Mouse (Mus musculus) limb, embryonic 11.5 days (tissue): ENCODE measurements around the gene Mapkapk3. TPM values are rescaled to one million over a fixed set of nuclear protein-coding genes. Genes with fewer than 3 reads are reported as not detected.

ENCODE experiments used
- ATAC-seq: fragments of 200-750 bp; cut with Nextera tagmentation; 2 replicates; pipeline ENCODE4 v1.8.0; 2017; ENCODE audit warnings: low read depth; ENCODE audit not compliant: insufficient number of reproducible peaks, low FRiP score, low TSS enrichment
- DNase-seq: peaks from one replicate; pipeline ENCODE4 v3.0.0-alpha.2; 2015; ENCODE audit warnings: low spot score
- H3K27ac ChIP-seq: fragments of 300-500 bp; sonication (generic); replicated peaks from 2 replicates; pipeline ENCODE4 v1.5.1; 2014; ENCODE audit warnings: low read depth, mild to moderate bottlenecking, low read length
- H3K27me3 ChIP-seq: fragments of 300-500 bp; sonication (generic); 2 replicates; pipeline ENCODE4 v1.6.1; 2014; ENCODE audit warnings: mild to moderate bottlenecking, low read length, mixed read lengths; ENCODE audit not compliant: control insufficient read depth, insufficient read depth
- H3K36me3 ChIP-seq: fragments of 300-500 bp; sonication (generic); 2 replicates; pipeline ENCODE4 v1.6.1; 2014; ENCODE audit warnings: mild to moderate bottlenecking, low read length, moderate library complexity, mixed read lengths; ENCODE audit not compliant: control insufficient read depth, insufficient read depth
- H3K4me1 ChIP-seq: fragments of 300-500 bp; sonication (generic); 2 replicates; pipeline ENCODE4 v1.6.1; 2014; ENCODE audit warnings: low read length, mixed read lengths; ENCODE audit not compliant: control insufficient read depth, insufficient read depth
- H3K4me2 ChIP-seq: fragments of 300-500 bp; sonication (generic); 2 replicates; pipeline ENCODE4 v1.6.1; 2014; ENCODE audit warnings: low read depth, mild to moderate bottlenecking, moderate library complexity; ENCODE audit not compliant: severe bottlenecking
- H3K4me3 ChIP-seq: fragments of 300-500 bp; sonication (generic); 2 replicates; pipeline ENCODE4 v1.5.1; 2014; ENCODE audit warnings: low read depth, low read length
- H3K9ac ChIP-seq: fragments of 300-500 bp; sonication (generic); 2 replicates; pipeline ENCODE4 v1.6.1; 2014; ENCODE audit warnings: mild to moderate bottlenecking, low read length
- H3K9me3 ChIP-seq: fragments of 300-500 bp; sonication (generic); 2 replicates; pipeline ENCODE4 v1.6.1; 2016; ENCODE audit warnings: low read length; ENCODE audit not compliant: control insufficient read depth
- WGBS: fragments of 180-500 bp; shearing (Covaris S2); extraction: QIAGEN DNeasy Blood & Tissue Kit; methylation state at CpG from one replicate; pipeline ENCODE4 v1.1.7; 2014; 5-methylcytosine and 5-hydroxymethylcytosine counted together
- polyA plus RNA-seq: library from polyadenylated mRNA; unstranded; fragments of >200 nt; fragmentation: Nextera tagmentation; extraction: Ambion mirVana; gene quantifications from 2 replicates; pipeline ENCODE4 v1.2.1, GENCODE M21; 2014

The Mapkapk3 gene
- polyA plus RNA-seq, 1 experiment from 2014 or later, result 4.9 TPM

DNA sequence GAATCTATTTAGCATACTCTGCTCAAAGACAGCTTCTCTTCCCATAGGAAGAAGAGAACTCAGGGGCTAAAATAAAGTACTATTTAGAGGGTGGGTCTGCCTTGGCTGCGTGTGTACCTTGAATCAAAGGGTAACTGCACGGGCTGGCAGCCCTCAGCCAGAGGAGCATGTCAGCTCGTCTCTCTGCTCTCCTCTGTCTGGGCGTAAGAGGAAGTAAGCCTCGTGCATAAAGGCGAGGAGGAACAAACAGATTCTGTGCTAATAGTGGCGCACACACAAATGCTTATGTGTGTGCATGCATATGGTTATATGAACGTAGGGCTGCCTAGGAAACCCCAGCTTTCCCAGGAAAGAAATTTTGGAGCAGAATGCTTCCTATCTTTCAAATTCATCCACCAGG, 28.8 kb downstream of the Mapkapk3 start:
- no peak overlapping the region for H3K27ac ChIP-seq
- H3K9ac ChIP-seq, result no peak overlapping the region
- no peaks in the 10 kb centered on the region for H3K9me3 ChIP-seq
- H3K36me3 ChIP-seq, result no peaks in the 10 kb centered on the region
- no peaks in the 10 kb centered on the region for H3K4me1 ChIP-seq
- WGBS, result 79% methylated on average over 8 of the region's 8 CpGs
- ATAC-seq (no peak), DNase-seq (no peak)
- no peaks in the 10 kb centered on the region for H3K27me3 ChIP-seq
- no peak overlapping the region for H3K4me2 ChIP-seq
- H3K4me3 ChIP-seq, result no peak overlapping the region

DNA sequence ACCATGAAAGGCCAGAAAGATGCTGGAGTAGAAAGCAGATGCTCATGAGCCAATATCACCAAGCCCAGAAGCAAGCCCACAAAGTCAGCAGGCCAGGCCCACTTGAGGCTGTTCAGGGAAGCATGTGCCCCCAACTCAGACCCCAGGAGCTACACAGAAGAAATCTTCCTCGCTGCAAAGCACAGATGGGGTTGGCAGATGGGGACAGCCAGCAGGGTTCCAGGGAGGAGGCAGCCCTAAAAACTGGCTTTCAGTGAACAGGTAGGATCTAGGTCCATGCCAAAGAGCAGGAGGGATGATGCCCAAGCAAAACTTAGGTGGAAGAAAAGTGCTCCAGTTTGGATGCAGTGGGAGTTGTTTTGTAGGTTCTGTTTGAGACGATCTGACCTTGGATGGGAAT, 29.2 kb downstream of the Mapkapk3 start:
- Histone ChIP-seq H3K27me3 (no peaks in the 10 kb centered on the region), H3K4me3 (no peak overlapping the region), H3K9me3 (no peaks in the 10 kb centered on the region), H3K4me1 (no peaks in the 10 kb centered on the region), H3K4me2 (no peak overlapping the region), H3K9ac (no peak overlapping the region), H3K36me3 (no peaks in the 10 kb centered on the region), H3K27ac (no peak overlapping the region)
- DNase-seq, result no peak
- no peak for ATAC-seq
- WGBS, result 77% methylated on average over 2 of the region's 2 CpGs

DNA sequence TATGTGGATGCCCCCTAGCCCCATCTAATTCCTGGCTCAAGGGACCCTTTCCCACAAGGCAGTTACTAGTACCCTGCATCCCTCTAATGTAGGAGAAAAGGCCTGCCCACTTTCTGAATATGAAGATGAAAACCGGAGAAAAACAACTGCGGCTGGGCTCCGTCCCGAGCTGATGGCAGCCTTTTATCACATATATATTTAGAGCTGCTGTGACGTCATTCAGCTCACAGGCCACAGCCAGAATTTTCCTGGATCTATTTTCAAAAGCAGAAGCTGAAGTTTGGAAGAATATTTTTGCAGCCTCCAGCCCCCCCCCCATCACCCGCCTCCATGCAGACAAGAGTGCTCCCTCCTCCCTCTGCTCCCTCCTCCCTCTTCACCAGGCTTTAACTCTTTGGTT, 30.1 kb downstream of the Mapkapk3 start:
- no peak for ATAC-seq
- Histone ChIP-seq H3K36me3 (no peaks in the 10 kb centered on the region), H3K4me1 (no peaks in the 10 kb centered on the region), H3K9me3 (no peaks in the 10 kb centered on the region), H3K9ac (no peak overlapping the region), H3K27ac (no peak overlapping the region), H3K4me3 (no peak overlapping the region), H3K27me3 (no peaks in the 10 kb centered on the region), H3K4me2 (no peak overlapping the region)
- 72% methylated on average over 6 of the region's 6 CpGs for WGBS
- DNase-seq, result no peak

DNA sequence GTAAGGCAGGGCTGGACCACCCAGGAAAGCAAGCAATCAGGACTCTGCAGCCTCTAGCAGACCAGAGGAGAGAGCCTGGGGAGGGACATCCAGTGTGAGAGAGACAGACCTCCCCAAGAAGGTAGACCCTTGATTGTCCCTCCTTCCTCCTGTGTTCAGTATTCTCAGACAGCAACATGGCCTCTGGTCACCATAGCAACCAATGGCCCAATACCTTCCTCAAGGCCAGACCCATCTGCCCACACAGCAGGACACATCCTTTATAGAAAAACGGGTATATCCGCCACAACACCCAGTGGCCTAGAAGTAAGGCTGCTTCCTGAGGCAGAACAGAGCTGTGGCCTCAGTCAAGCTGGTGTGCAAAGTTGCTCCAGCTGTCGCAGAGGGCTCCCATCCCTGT, 34.1 kb downstream of the Mapkapk3 start:
- WGBS, result 54% methylated on average over 3 of the region's 3 CpGs
- H3K9me3 ChIP-seq, result no peaks in the 10 kb centered on the region
- H3K4me1 ChIP-seq, result no peaks in the 10 kb centered on the region

DNA sequence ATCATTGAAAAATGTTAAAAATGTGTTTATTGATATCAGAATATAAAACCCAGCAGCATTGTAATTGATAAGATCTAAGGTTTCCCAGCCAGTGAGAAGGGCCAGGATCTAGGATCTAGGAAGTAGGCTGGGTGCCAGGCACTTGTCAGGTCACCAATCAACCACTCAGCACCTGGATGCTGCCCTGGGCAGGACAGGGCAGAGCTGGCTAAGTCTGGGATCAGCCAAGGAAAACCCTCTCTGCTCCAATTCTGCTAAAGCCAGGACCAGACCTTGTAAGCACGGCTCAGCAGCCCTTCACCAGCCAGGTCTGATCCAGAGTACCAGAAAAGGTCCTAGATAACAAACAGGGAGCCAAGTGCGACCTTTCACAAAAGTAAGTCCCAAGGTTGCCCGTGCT, 34.8 kb downstream of the Mapkapk3 start:
- DNase-seq (no peak), ATAC-seq (no peak)
- Histone ChIP-seq H3K27me3 (no peaks in the 10 kb centered on the region), H3K4me2 (no peak overlapping the region), H3K4me1 (no peaks in the 10 kb centered on the region), H3K4me3 (no peak overlapping the region), H3K9me3 (no peaks in the 10 kb centered on the region), H3K36me3 (no peaks in the 10 kb centered on the region), H3K27ac (no peak overlapping the region), H3K9ac (no peak overlapping the region)
- WGBS, result 81% methylated on average over 3 of the region's 3 CpGs

More for the DNA sequence above, 34.1 kb downstream of the Mapkapk3 start:
- no peak overlapping the region for H3K27ac ChIP-seq
- H3K4me2 ChIP-seq, result no peak overlapping the region
- ATAC-seq (no peak), DNase-seq (no peak)
- H3K36me3 ChIP-seq, result no peaks in the 10 kb centered on the region
- H3K9ac ChIP-seq, result no peak overlapping the region
- no peaks in the 10 kb centered on the region for H3K27me3 ChIP-seq
- H3K4me3 ChIP-seq, result no peak overlapping the region

DNA sequence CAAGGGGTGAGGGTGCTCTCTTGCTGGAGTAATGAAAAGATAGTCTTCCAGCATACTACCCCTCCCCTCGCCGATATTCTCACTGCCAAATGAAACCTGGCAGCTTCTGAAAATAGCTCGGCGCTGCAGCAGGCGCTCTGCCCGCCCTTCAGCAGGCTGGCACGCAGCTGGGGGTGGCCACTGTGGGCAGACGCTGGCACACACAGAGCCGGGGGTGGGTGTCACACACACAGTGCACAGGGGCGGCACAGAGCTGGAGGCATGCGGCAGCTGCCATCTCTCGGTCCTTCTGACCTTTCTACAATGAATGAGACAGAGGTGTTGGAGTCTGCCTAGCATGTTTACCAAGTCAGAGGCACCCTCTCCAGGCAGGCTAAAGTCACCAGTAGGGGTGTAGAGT, 35.2 kb downstream of the Mapkapk3 start:
- ATAC-seq, result no peak

DNA sequence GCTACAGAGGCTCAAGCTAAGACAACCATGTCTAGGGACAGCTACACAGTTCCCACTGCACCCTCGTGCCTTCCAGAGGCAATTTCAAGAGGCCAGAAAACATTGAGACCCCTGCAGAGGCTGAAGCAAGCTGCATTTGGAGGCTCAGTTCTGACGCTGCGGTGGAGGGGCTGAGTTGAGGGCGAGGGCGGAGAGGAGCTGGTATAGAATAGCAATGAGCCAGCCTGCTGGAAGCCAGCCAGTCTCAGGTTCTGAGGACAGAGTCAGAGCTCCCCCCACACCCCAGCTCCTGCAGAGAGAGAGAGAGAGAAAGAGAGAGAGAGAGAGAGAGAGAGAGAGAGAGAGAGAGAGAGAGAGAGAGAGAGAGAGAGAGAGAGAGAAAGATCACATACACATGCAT, 37.5 kb downstream of the Mapkapk3 start:
- H3K4me3 ChIP-seq, result no peak overlapping the region
- H3K27ac ChIP-seq, result no peak overlapping the region
- 26% methylated on average over 5 of the region's 5 CpGs for WGBS
- H3K36me3 ChIP-seq, result no peaks in the 10 kb centered on the region
- no peaks in the 10 kb centered on the region for H3K4me1 ChIP-seq
- no peak overlapping the region for H3K9ac ChIP-seq
- H3K4me2 ChIP-seq, result no peak overlapping the region
- ATAC-seq (no peak), DNase-seq (no peak)
- H3K9me3 ChIP-seq, result no peaks in the 10 kb centered on the region
- H3K27me3 ChIP-seq, result no peaks in the 10 kb centered on the region

More for the DNA sequence above, 35.2 kb downstream of the Mapkapk3 start:
- 79% methylated on average over 12 of the region's 12 CpGs for WGBS
- H3K4me2 ChIP-seq, result no peak overlapping the region
- H3K36me3 ChIP-seq, result no peaks in the 10 kb centered on the region
- H3K9me3 ChIP-seq, result no peaks in the 10 kb centered on the region
- H3K9ac ChIP-seq, result no peak overlapping the region
- H3K27ac ChIP-seq, result no peak overlapping the region
- no peaks in the 10 kb centered on the region for H3K4me1 ChIP-seq
- DNase-seq, result no peak
- H3K27me3 ChIP-seq, result no peaks in the 10 kb centered on the region
- H3K4me3 ChIP-seq, result no peak overlapping the region

DNA sequence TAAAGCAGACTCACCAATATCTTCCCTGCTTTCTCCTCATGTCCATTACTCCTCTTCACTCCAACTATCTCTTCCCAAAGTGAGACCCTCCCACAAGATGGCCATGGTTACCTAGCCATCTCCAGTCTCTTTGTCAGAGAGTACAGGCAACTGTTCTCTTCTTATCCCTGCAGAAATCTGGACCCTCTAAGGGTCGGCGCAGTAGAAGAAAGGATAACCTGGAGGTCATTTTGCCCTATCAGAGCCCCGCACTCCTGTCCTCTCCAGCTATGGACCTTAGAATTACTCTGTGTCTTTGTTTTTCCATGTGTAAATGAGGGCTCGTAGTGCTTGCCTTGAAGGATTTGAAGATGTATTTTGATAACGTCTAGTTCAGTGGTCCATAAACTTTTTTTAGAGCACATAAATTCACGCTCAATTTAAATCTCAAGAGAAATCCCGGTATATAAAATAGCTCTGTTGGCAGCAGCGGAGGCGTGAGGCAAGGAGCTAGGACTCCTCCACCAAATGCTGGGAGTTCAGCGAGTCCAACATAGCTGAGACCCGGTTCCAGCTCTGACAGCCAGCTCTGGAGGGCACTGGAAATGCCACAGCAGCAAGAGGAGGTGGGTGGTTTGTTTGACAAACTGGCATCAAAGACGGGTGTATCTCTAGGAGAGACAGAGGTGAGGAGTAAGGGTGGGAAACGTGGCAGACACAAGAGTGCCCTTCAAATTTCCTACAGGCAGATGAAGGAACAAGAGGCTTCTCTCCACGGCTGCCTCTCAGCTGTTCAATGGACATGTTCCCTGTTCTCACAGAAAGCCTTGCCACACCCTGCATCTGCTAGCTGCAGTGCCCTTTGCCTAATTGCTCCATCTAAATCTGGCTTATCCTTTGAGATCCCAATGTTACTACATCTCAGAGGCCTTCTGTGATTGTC, 39.0 kb downstream of the Mapkapk3 start:
- 85% methylated on average over 14 of the region's 14 CpGs for WGBS
- H3K36me3 ChIP-seq, result no peaks in the 10 kb centered on the region
- H3K4me3 ChIP-seq, result no peak overlapping the region
- no peak overlapping the region for H3K9ac ChIP-seq
- DNase-seq (no peak), ATAC-seq (no peak)
- no peaks in the 10 kb centered on the region for H3K9me3 ChIP-seq
- H3K27ac ChIP-seq, result no peak overlapping the region
- H3K4me1 ChIP-seq, result no peaks in the 10 kb centered on the region
- no peak overlapping the region for H3K4me2 ChIP-seq
- H3K27me3 ChIP-seq, result no peaks in the 10 kb centered on the region

DNA sequence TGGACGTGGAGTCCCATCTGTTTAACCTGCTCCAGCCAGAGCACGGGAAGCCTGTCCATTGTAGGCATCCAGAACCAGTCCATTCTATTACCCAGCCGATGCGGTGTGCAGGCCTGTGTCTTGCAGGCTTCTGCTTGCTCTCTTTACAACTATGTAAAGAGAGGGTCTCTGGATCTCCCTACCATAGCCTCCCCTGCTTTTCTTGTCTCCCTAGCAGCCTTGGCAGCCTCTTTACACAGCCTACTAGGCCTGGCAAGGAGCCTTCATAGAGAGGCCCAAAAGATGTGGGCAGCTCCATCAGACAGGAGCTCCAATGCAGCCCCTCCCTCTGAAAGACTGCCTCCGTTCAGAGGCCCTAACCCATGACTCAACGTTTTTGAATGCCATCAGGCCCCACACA, 40.5 kb downstream of the Mapkapk3 start:
- H3K9ac ChIP-seq, result no peak overlapping the region
- H3K4me3 ChIP-seq, result no peak overlapping the region
- H3K4me2 ChIP-seq, result no peak overlapping the region
- no peaks in the 10 kb centered on the region for H3K4me1 ChIP-seq
- no peaks in the 10 kb centered on the region for H3K9me3 ChIP-seq
- no peak for DNase-seq
- no peaks in the 10 kb centered on the region for H3K27me3 ChIP-seq
- WGBS, result 77% methylated on average over 6 of the region's 6 CpGs
- H3K27ac ChIP-seq, result no peak overlapping the region
- H3K36me3 ChIP-seq, result no peaks in the 10 kb centered on the region
- ATAC-seq, result no peak
